Mouse (Mus musculus) lung, postnatal 10 days (tissue): ENCODE results near the gene Gpr4.

ENCODE experiments used
- DNase-seq: peaks from one replicate; pipeline ENCODE4 v3.0.0; 2021

Gene Gpr4

GRCm38 (mm10) chr7:19265928-19266822, 53.8 kb downstream of the Gpr4 start:
- peak; percentile 48 for DNase-seq

- DNase-seq = peak; percentile 61
Observed at GRCm38 (mm10) chr7:19267051-19267450, 54.7 kb downstream of the Gpr4 start.

- peak; percentile 73 for DNase-seq
Observed at GRCm38 (mm10) chr7:19268993-19269681, 56.8 kb downstream of the Gpr4 start.

GRCm38 (mm10) chr7:19269721-19270441, 57.5 kb downstream of the Gpr4 start:
- peak; percentile 90 for DNase-seq

- peak; percentile 51 for DNase-seq
Observed at GRCm38 (mm10) chr7:19270509-19271237, 58.3 kb downstream of the Gpr4 start.

GRCm38 (mm10) chr7:19271238-19272172, 59.2 kb downstream of the Gpr4 start, which contains the start of gene Vasp:
Gene Vasp, minus strand, starts transcription at chr7:19271817.
- DNase-seq = peak; percentile 93

GRCm38 (mm10) chr7:19272173-19272764, 59.9 kb downstream of the Gpr4 start:
- peak; percentile 85 for DNase-seq
